Mouse (Mus musculus) liver, postnatal 0 days (tissue): Measurements from ENCODE around the gene Dhx9.
A peak's percentile ranks its signal among the peaks of the same experiment; 100 is the strongest.

Source experiments
- CTCF ChIP-seq: sonication (generic); IDR thresholded peaks from 2 replicates; pipeline ENCODE4 v1.5.1; 2016; ENCODE audit warnings: antibody characterized with exemption, low read depth
- EP300 ChIP-seq: IDR thresholded peaks from 2 replicates; pipeline ENCODE4 v1.6.1; 2016; ENCODE audit warnings: antibody characterized with exemption, low read depth, mild to moderate bottlenecking

- TF ChIP-seq CTCF: 0 out of 2 replicates have a peak, but pooled peaks have one; percentile 11
- TF ChIP-seq EP300: no peak
Observed at GRCm38 (mm10) chr1:153433851-153434589, 53.4 kb downstream of the Dhx9 start.
